Mouse (Mus musculus): Measurements from ENCODE around the gene Gm36079. TPM values are rescaled to one million over a fixed set of nuclear protein-coding genes. Genes with fewer than 3 reads are reported as not detected.
A peak's percentile ranks its signal among the peaks of the same experiment; 100 is the strongest.
"Not testable (repeated sequence)": the region's sequence is repeated elsewhere in the genome, so short reads cannot be mapped to it uniquely, and the experiment has no call there.

The Gm36079 gene
- total RNA-seq (2014; rRNA removed), result not detected in 2 replicates
- polyA plus RNA-seq (2015; fragmentation: Nextera tagmentation; extraction: Ambion mirVana), result not detected in 2 replicates

GRCm38 (mm10) chr13:120026911-120027310, at the start of gene Gm36079:
TSS of gene Gm36079 (minus strand) at chr13:120027011.
- ATAC-seq; H3K36me3 ChIP-seq (ENCODE audit: insufficient read depth); H3K27me3 ChIP-seq (ENCODE audit: insufficient read depth, low read length); H3K27ac ChIP-seq (ENCODE audit: low read depth, low read length); H3K4me1 ChIP-seq (ENCODE audit: insufficient read depth); H3K4me2 ChIP-seq (ENCODE audit: low read depth); DNase-seq; H3K4me3 ChIP-seq (ENCODE audit: low read depth, low read length); H3K9ac ChIP-seq; H3K9me3 ChIP-seq (ENCODE audit: low read length): not testable (repeated sequence)
- no CpG with 5 or more reads among the region's 17 CpGs for WGBS

GRCm38 (mm10) chr13:120070878-120071277, 44.1 kb upstream of the Gm36079 start:
- WGBS, result no CpG with 5 or more reads among the region's 13 CpGs
- H3K9me3 ChIP-seq (ENCODE audit: low read length); H3K4me1 ChIP-seq (ENCODE audit: insufficient read depth); H3K27me3 ChIP-seq (ENCODE audit: insufficient read depth, low read length); H3K9ac ChIP-seq; H3K4me2 ChIP-seq (ENCODE audit: low read depth); H3K27ac ChIP-seq (ENCODE audit: low read depth, low read length); DNase-seq; H3K4me3 ChIP-seq (ENCODE audit: low read depth, low read length); H3K36me3 ChIP-seq (ENCODE audit: insufficient read depth): not testable (repeated sequence)
- ATAC-seq, result peak; percentile 67; the same call in 1 of the 2 replicates

GRCm38 (mm10) chr13:120070012-120070598, 43.3 kb upstream of the Gm36079 start:
- not testable (repeated sequence) for H3K27ac ChIP-seq (ENCODE audit: low read depth, low read length); H3K4me3 ChIP-seq (ENCODE audit: low read depth, low read length); H3K9ac ChIP-seq; H3K4me1 ChIP-seq (ENCODE audit: insufficient read depth); DNase-seq; ATAC-seq; H3K9me3 ChIP-seq (ENCODE audit: low read length); H3K4me2 ChIP-seq (ENCODE audit: low read depth); H3K36me3 ChIP-seq (ENCODE audit: insufficient read depth); H3K27me3 ChIP-seq (ENCODE audit: insufficient read depth, low read length)
- WGBS, result no CpG with 5 or more reads among the region's 12 CpGs

GRCm38 (mm10) chr13:120063439-120064089, 36.8 kb upstream of the Gm36079 start:
- not testable (repeated sequence) for H3K4me3 ChIP-seq (ENCODE audit: low read depth, low read length); H3K36me3 ChIP-seq (ENCODE audit: insufficient read depth); H3K9me3 ChIP-seq (ENCODE audit: low read length); H3K4me1 ChIP-seq (ENCODE audit: insufficient read depth); DNase-seq; H3K9ac ChIP-seq; H3K27me3 ChIP-seq (ENCODE audit: insufficient read depth, low read length); H3K27ac ChIP-seq (ENCODE audit: low read depth, low read length); H3K4me2 ChIP-seq (ENCODE audit: low read depth)
- no CpG with 5 or more reads among the region's 22 CpGs for WGBS
- ATAC-seq, result peak; percentile 75

- H3K4me1 ChIP-seq (ENCODE audit: insufficient read depth); H3K4me2 ChIP-seq (ENCODE audit: low read depth); H3K9me3 ChIP-seq (ENCODE audit: low read length); H3K27me3 ChIP-seq (ENCODE audit: insufficient read depth, low read length); H3K4me3 ChIP-seq (ENCODE audit: low read depth, low read length); DNase-seq; H3K9ac ChIP-seq; ATAC-seq; H3K27ac ChIP-seq (ENCODE audit: low read depth, low read length); H3K36me3 ChIP-seq (ENCODE audit: insufficient read depth): not testable (repeated sequence)
- WGBS, result no CpG with 5 or more reads among the region's 4 CpGs
Measured at GRCm38 (mm10) chr13:120062903-120063302, 36.1 kb upstream of the Gm36079 start.

GRCm38 (mm10) chr13:120052085-120052484, 25.3 kb upstream of the Gm36079 start, which contains the start of gene Gm21188:
TSS of gene Gm21188 (minus strand) at chr13:120052194.
- H3K9ac ChIP-seq; H3K4me2 ChIP-seq (ENCODE audit: low read depth); H3K27ac ChIP-seq (ENCODE audit: low read depth, low read length); H3K4me3 ChIP-seq (ENCODE audit: low read depth, low read length); DNase-seq; H3K27me3 ChIP-seq (ENCODE audit: insufficient read depth, low read length); ATAC-seq; H3K36me3 ChIP-seq (ENCODE audit: insufficient read depth); H3K4me1 ChIP-seq (ENCODE audit: insufficient read depth); H3K9me3 ChIP-seq (ENCODE audit: low read length): not testable (repeated sequence)

- H3K4me1 ChIP-seq (ENCODE audit: insufficient read depth); H3K36me3 ChIP-seq (ENCODE audit: insufficient read depth); H3K9me3 ChIP-seq (ENCODE audit: low read length); ATAC-seq; H3K4me3 ChIP-seq (ENCODE audit: low read depth, low read length); DNase-seq; H3K9ac ChIP-seq; H3K27ac ChIP-seq (ENCODE audit: low read depth, low read length); H3K4me2 ChIP-seq (ENCODE audit: low read depth); H3K27me3 ChIP-seq (ENCODE audit: insufficient read depth, low read length): not testable (repeated sequence)
- no CpG with 5 or more reads among the region's 5 CpGs for WGBS
Measured at GRCm38 (mm10) chr13:120048608-120049007, 21.8 kb upstream of the Gm36079 start.

GRCm38 (mm10) chr13:120048186-120048585, 21.4 kb upstream of the Gm36079 start:
- ATAC-seq; H3K9me3 ChIP-seq (ENCODE audit: low read length); H3K4me1 ChIP-seq (ENCODE audit: insufficient read depth); H3K4me3 ChIP-seq (ENCODE audit: low read depth, low read length); H3K36me3 ChIP-seq (ENCODE audit: insufficient read depth); H3K27me3 ChIP-seq (ENCODE audit: insufficient read depth, low read length); H3K27ac ChIP-seq (ENCODE audit: low read depth, low read length); DNase-seq; H3K9ac ChIP-seq; H3K4me2 ChIP-seq (ENCODE audit: low read depth): not testable (repeated sequence)
- WGBS, result no CpG with 5 or more reads among the region's 2 CpGs

GRCm38 (mm10) chr13:120046422-120047209, 19.8 kb upstream of the Gm36079 start:
- ATAC-seq; H3K36me3 ChIP-seq (ENCODE audit: insufficient read depth); H3K4me1 ChIP-seq (ENCODE audit: insufficient read depth); H3K4me3 ChIP-seq (ENCODE audit: low read depth, low read length); H3K9me3 ChIP-seq (ENCODE audit: low read length); H3K27me3 ChIP-seq (ENCODE audit: insufficient read depth, low read length); H3K4me2 ChIP-seq (ENCODE audit: low read depth); H3K27ac ChIP-seq (ENCODE audit: low read depth, low read length); DNase-seq; H3K9ac ChIP-seq: not testable (repeated sequence)
- WGBS, result 2% methylated on average over 8 of the region's 40 CpGs
